Mouse (Mus musculus) common myeloid progenitor, adult 5-6 weeks (primary cell): Measurements from ENCODE around the gene Hoxa6. TPM values are rescaled to one million over a fixed set of nuclear protein-coding genes. Genes with fewer than 3 reads are reported as not detected.

ENCODE experiments used
- ATAC-seq: replicated peaks from 2 replicates; pipeline ENCODE4 v1.8.0; 2016; ENCODE audit warnings: low read depth, mild to moderate bottlenecking, moderate TSS enrichment, inconsistent platforms; ENCODE audit not compliant: poor library complexity, severe bottlenecking
- total RNA-seq: library from RNA; stranded (forward); fragments of 200-1000, 187-1606 nt; gene quantifications from 2 replicates; pipeline ENCODE4 v1.2.3, GENCODE M21; 2017

The Hoxa6 gene
- 3.0 TPM in 1 of 2 replicates, not detected in the other for total RNA-seq

DNA sequence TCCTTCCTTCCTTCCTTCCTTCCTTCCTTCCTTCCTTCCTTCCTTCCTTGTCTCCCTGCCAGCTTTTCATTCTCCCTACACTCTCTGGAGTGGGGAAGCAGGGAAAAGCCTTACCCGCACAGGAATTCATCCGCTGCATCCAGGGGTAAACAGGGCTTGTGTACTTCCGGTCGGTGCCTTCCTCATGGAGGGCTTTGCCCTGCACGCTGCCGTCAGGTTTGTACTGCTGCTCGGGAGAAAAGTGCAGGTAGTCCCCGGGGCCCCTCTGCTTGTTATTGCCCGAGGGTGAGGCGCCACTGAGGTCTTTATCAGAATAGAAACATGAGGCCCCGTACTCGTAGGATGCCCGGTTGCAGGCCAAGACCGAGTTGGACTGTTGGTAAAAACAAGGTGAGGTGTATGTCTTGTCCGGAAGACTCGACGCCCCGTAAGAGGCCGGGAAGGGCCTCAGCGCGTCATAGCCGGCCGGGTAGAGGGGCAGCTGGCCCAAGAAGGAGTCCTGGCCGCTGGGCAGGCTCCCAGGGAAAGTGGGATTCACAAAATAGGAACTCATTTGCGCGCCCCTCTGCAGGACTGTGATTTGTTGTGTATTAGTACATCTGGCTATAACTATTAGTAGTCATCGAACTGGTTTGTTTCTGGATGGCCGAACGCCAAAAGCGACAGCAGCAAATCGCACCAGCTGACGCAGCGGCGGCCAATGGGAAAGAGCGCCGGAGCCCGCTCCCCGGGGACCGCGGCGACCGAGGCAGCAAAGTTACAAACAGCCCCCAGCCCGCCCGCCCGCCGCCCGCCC lies at the start of gene Hoxa6:
Gene Hoxa6, minus strand, starts transcription at position 651 of the 796 bp plus-strand sequence.
- no peak for ATAC-seq

DNA sequence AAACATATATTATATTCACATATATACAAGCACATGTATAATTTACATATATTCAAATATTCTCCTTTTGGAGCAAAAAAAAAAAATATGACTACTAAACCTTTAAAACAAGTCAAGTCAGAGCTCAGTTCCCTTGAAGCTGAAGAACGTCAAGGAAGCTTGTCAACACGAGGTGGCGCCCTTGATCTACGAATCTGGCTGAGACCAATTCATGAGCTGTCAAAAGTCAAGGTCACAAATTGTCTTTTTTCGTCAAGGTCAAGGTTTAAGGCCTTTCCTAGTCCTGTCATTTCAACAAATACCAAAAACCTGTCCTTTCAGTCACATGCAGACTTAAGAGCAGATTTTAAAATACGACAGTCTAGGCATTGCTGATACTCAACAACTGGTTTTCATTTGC lies 48.4 kb upstream of the Hoxa6 start:
- ATAC-seq = peak; percentile 76

DNA sequence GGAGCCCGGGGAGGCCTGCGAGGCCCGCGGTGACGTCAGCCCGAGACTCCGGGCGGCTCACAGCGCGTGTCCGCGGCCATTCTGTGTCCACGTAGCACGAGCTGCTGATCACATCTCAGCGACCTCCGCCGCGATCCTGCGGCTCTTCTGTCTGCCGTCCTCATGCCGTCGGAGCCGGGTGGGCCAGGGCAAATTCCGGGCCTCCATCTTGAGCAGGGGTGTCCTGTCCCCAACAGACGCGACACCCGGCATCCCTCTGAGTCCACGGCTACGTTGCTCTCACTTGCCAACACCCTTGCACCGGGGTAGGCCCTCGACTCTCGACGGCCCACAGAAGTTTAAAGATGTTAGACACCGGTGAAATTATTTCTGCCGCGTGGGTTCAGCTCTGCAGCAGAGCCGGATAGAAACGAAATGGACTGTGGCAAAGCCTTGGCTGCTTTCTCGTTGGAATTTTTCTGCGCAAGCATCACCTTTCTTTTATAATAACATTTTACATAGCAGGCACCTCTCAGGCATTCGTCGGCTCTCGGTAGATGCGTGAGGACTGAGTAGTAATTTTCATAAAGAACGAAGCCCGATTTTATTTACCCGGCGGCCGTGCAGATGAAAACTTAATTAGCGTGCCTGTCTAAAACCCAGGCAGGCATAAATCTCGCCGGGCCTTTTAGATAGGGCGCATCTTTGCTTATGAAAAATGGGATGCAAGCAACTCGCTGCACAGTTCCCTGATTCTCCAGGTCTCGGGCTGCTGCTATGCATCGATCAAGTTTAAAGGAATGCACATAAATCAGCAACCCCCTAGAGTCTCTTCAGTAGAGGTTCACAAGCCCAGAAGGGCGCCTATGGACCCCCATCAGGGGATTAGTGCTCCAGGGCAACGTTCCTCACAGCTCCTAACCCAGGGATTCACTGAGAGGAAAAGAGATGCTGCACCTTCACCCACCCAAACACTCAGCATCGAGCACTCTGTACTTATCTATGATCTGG lies 45.3 kb upstream of the Hoxa6 start:
- ATAC-seq = no peak

DNA sequence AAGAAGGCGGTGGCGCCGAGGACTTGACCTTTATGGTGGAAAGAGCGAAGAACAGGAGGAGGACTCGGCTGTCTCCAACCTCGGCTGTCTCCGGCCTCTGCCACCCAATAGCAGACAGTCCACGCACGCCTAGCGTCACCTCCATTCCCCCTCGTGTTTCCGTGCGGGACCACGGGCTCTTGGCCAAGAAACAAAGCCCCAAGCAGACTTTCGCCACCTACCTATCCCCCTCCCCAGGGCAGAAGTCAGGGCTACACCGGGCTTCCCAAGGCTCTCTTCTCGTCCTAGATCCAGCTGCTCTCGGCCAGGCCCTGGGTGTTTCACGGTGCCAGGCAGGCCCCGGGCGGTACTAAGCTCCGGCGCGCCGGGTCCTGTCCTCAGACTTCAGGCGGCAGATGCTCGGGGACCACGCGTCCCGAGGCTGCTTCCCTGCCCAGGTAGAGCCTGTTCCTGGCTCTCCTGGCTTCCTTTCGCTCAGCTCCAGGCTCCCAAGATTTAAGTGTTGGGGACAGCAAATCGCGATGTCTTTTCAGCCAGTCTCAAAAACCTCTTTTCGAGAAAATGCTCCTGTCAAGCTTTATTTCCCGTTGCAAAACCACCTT lies 44.4 kb upstream of the Hoxa6 start:
- ATAC-seq = no peak

DNA sequence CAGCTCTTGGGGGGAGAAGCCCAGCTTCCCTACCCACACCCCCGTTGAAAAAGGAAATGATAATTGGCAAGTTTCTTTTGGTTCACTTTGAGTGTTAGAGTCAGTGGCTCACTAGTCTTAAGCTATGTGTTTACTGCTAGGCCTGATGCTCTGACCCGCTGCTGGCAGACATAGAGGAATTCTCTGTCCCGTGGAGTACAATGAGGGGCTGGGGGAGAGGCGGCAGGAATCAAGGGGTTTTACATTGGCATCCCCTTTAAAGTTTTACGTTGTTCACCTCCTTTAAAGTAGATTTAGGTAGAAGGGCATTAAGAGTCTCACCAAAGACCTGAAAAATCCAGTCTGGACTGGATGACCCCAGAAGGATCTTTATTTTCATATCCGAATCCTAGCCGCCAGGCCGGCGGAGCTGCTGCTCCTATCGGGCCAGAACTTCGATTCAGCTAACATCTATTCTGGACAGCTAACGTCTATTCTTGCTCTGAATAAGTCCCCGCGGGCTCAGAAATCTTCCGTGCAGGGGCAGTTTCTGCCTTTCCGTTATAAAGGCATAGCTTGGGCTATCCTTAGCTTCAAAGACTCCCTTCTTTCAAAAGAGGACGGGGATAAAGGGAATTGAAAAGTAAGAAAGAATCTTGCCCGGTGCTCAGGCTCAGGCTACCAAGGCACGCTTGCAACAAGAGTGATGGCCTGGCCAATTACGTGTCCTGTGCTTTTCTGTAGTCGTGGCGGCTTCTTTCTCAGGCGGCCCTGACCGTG lies 43.7 kb upstream of the Hoxa6 start:
- ATAC-seq = no peak

DNA sequence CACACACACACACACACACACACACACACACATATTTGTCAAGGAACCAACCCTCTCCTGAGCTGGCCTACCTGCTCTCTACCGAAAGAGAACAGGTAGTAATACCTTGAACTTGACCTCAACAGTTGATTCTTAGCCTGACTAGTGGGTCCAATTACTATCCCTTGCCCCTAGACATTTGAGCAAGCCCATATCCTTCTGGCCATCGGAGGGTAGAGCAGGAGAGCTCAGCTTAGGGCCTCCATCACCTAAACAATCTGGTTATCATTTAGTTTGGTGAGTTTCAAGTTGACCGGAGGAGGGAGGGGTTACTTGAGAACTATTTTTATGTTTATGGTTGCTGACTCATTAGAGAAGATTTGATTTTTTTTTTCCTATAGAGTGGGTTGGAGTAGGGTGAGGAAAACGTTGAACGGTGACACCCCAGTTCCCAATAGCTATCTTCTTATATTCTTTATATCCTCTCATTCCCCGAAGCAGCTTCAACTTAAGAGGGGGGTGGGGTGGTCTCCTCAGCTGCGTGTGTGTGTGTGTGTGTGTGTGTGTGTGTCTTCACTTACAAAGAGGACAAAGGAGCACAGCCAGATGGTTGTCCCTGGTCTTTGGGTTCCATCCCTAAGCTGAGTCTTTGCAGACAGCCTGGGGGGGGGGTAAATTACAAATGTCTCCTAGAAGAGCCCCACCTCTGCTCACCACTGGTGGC lies 42.8 kb upstream of the Hoxa6 start:
- no peak for ATAC-seq

DNA sequence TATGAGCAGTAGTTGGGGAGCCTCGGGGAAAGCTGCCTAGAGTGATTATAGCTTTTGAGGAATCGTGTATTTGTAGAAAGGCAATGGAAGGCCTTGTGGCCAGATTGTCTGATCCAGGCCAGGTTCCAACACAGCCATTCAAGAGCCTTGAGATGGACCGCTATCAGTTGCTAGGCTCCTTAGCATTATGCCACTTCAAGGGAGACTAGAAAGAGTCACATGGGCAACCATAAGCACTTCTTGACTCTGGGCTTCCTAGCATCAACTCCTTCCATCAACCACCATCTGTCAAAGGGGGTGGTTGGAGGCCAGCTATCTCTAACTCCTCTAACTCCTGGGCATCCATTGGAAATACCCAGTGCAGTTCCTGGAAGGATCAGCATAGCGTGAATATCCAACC lies 41.3 kb upstream of the Hoxa6 start:
- no peak for ATAC-seq

DNA sequence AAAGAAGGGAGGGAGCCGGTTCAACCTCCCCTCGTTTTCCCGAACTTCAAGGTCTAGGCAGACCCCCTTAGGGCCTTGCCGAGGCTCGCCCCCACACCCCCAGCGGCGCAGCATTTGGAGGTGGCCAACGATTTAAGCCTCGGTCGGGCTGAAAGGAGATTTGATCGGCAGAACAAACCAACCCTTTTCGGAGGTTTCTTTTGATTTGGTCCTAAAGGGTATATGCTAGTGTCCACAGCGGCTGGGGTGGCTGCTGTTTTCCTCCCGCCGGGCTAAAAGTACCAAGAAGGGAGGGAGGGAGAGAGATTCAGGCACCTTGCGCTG lies 40.9 kb upstream of the Hoxa6 start:
- no peak for ATAC-seq

DNA sequence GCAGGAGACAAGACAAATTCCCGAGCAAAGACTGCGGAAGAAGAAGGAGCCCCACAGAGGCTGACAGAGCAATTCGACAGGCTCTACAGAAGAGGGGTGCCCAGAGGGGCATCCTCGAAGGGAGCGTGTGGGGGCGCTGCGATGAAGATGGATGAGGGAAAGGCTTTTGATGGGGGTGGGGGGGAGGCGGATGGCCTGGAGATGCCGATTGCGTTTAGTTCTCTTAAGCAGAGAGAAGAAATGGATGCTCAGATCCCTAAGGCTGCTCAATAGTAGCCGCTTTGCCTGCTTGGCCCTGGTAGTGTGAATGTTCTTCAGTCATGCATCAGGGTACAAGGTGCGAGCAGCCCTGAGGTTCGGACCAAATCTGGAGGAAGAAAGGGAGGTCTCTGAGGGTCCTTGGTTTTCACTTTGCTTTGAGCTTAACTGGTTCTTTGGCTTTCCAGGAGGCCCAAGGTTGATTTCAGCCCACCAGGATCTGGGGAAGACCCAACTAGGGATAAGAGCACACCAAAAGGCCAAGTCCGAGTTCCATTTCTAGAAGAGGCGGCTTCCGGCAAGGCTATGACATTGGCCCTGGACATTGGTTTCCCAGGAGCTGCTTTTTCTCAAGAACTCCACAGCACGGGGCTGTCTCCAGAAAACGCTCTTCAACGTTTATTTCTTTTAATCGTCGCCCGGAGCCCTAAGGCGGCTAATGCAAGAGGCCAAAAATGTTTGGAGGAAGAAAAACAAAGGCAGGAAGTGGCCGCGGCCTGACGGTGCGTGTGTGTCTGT lies 40.3 kb upstream of the Hoxa6 start:
- no peak for ATAC-seq

DNA sequence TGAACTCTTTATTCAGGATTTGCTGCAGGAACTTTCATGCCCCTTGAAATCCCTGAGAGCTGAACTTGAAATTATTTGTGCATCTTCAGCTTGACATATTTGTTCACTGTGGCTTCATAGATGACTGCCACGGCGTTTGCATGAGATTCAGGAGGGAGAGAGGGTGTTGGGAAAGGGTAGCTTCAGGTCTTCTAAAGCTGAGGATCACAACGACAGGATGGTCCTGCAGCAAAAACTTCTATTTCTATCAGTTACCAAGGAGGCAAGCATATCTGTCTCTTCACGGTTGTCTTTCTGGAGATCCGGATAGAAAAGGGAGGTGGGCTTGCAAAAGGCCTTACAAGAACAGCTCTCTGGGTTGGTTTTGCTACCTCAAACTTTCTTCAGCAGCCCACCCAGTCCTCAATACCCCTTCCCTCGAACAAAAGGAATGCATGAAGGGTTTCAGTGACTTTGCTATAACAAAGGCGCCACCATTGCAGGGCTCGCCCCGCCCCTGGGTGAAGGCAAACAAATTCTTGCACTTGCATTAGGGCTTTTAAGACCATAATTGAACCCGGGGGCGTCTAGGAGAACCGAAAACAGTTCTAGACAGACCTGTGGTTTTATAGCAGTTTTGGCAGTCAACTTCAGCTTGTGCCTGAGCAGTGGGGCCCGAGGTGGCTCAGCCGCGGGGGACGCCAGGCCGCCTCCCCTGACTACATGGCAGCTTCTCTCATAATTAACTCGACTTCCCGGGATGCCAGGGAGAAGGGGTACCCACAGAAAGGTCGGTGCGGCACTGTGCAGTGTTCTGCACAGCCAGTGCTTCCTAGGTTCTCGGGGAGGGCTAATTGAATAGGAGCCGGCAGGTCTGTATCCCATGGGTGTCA lies 39.5 kb upstream of the Hoxa6 start:
- no peak for ATAC-seq

DNA sequence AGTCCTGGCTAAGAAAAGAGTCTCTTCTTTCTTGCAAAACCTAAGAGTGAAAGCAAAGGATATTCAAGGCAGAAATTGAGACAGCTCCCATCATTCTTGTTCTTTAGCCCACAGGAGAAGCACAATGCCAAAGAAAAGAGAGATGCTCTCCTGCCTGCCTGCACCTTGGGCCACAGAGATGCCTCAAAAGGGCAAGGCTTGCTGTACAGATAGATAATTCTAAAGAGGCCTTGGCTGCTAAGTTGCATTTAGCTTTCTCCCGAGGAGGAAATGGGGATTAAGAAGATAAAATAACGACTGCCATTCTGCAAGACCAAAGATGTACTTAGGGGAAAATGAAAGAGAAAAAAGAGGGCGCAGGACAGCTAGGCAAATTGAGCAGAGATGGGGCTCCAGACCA lies 38.4 kb upstream of the Hoxa6 start:
- ATAC-seq = no peak

DNA sequence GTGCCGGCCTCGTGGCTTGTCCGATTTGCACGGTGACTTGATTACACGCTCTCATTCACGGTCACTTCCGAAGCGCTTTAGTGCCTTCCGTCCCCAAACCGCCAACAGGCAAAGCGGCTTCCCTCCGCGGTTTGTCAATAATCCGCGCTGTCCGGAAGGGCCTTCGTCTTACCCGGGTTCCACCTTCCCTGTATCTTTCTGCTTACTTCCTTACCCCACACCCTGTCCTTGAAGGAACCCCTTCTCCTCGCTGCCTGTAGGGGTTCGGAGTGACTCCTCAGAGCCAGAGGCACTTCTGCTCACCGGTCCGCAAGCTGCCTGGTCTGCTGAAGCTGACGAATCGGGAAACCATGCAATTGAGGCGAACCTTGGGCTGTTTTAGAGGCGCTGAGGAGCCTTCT lies 37.9 kb upstream of the Hoxa6 start:
- ATAC-seq = peak; percentile 71

DNA sequence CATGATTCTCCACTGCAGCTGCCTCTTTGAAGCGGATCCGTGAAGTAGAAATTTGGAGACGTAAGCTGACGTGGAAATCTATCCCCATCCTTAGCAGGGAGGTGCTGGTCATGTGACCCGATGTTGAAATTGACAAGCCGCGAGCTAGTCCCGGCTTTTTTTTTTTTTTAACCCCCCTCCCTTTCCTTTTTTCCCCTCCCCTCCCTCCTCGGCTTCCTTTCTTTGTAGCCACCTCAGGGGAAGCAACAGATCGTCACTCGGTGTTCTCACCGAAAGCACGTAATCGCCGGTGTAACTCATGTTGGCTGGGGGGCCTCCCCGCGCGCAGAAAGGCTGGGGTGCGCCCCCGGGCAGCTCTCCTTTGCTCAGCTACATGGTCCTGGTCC lies 37.2 kb upstream of the Hoxa6 start, which contains the start of gene Hoxa11:
Gene Hoxa11, minus strand, starts transcription at position 54 of the 386 bp plus-strand sequence.
- no peak for ATAC-seq

DNA sequence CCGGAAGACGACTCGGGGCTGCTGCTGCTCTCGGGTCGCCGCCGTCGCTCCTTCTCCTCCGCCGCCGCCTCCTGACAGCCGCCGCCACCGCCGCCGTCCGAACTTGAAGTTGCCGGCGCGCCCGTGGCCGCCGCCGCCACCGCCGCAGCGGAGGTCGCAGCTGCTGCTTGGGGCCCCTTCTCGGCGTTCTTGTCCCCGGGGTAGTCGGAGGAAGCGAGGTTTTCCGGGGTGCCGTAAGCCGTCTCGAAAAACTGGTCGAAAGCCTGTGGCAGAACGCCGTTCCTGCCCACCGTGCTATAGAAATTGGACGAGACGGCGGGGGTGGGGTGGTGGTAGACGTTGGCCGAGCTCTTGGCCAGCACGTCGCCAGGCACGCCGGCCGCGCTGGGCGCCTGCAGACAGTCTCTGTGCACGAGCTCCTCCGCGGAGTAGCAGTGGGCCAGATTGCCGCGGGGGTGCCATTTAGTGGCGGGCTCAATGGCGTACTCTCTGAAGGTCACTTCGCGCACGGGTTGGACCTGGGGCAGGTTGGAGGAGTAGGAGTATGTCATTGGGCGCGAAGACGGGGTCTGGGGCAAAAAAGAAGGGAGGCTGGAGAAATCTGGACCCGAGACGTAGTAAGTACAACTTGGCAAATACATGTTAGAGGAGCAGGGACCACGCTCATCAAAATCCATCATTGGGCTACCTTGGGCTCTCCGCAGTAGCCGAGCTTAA lies 36.7 kb upstream of the Hoxa6 start:
- ATAC-seq = no peak

DNA sequence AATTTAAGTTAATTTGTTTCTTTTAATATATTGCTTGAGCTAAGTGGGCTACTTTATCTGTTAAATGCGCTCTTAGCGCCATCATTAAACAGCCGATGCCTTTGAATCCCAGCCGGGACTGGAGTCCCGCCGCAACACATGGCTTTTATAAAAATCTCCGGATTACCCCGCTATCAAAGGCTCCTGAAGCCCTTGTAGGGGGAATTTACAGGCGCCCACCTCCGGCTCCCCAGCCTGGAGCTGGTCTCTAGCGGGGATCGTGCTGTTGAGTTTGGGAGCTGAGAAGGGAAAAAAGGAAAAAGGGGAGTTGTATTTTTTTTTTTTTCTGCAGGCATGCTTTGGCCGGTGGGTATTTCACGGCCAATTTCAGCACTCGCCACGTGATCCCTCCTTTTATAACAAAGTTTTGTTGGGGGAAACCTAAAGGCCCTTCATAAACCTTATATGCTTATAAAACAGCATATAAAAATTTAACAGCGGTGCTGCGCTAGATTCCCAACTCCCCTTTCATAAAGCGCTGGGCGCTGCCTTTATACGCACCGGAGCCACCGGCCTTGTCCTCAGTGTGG lies 36.0 kb upstream of the Hoxa6 start:
- no peak for ATAC-seq

DNA sequence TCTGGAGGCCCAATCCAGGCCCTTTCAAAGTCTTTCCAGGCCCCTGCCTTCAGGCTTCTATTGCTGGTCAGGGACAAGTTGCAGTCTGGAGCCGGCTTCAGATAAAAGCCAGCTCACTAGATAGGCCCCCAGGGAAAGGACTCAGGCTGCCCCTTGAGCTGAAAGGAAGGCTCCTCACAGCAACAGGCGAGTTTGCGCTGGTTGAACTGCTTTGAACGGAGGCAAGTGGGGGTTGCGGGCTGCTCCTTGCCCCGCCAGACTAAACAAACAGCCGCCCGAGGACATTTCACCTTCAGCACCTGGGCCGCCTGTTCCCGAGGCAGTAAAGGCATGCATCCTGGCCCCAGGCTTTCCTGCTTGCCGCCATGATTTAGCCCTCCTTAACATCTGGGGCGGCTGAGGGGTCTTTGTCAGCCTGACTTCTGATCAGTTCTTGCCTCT lies 35.2 kb upstream of the Hoxa6 start:
- no peak for ATAC-seq
